Mouse (Mus musculus): Measurements from ENCODE around the gene H2afz. TPM values are rescaled to one million over a fixed set of nuclear protein-coding genes. Genes with fewer than 3 reads are reported as not detected.

The H2afz gene
- total and polyA plus RNA-seq, 2 experiments from 2014 or later: 567 to 814 TPM

GRCm38 (mm10) chr3:137892118-137892517 lies 27.8 kb downstream of the H2afz start:
- Histone ChIP-seq H3K36me3 (ENCODE audit: insufficient read depth, low read length) (peaks cover 19% of the 10 kb centered on the region), H3K4me2 (ENCODE audit: low read depth, low read length) (no peak overlapping the region), H3K27ac (no peak overlapping the region), H3K27me3 (ENCODE audit: insufficient read depth, low read length) (no peaks in the 10 kb centered on the region), H3K9me3 (ENCODE audit: low read length) (no peaks in the 10 kb centered on the region), H3K4me3 (ENCODE audit: low read length) (no peak overlapping the region), H3K9ac (replicated peaks; ENCODE audit: low read length) (no peak overlapping the region), H3K4me1 (ENCODE audit: insufficient read depth, low read length) (no peaks in the 10 kb centered on the region)
- no peak for ATAC-seq
- DNase-seq (ENCODE audit: low spot score): no peak
- 93% methylated on average over 4 of the region's 4 CpGs for WGBS
- TF ChIP-seq CTCF (IDR thresholded peaks at IDR 0.05; ENCODE audit: low read depth): no peak

DNA sequence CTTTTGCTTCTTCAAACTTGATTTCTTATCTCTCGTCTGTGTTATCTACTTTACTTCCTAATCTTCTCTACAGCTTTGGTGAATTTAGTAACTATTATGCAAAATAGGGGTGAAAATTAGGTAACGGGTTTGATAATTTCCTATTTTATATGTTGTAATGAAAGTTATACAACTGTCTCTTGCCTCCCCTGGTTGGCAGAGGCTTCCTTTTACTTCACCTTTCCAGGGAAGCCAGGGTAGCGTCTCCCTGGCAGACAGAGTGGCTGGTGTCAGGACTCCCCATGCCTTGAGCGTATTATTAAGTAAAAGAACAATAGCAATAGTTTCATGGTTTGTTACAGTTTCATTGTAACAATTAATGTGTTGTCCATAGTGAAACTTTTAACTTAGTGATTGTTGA lies 29.5 kb downstream of the H2afz start:
- Histone ChIP-seq H3K36me3 (ENCODE audit: insufficient read depth, low read length) (peaks cover 19% of the 10 kb centered on the region), H3K9me3 (ENCODE audit: low read length) (no peaks in the 10 kb centered on the region), H3K4me1 (ENCODE audit: insufficient read depth, low read length) (no peaks in the 10 kb centered on the region), H3K4me3 (ENCODE audit: low read length) (no peak overlapping the region), H3K9ac (replicated peaks; ENCODE audit: low read length) (no peak overlapping the region), H3K27ac (no peak overlapping the region), H3K4me2 (ENCODE audit: low read depth, low read length) (no peak overlapping the region), H3K27me3 (ENCODE audit: insufficient read depth, low read length) (no peaks in the 10 kb centered on the region)
- 84% methylated on average over 4 of the region's 4 CpGs for WGBS
- no peak for DNase-seq (ENCODE audit: low spot score)
- no peak for TF ChIP-seq CTCF (IDR thresholded peaks at IDR 0.05; ENCODE audit: low read depth)
- no peak for ATAC-seq

GRCm38 (mm10) chr3:137895196-137895595 lies 30.9 kb downstream of the H2afz start:
- no peak for DNase-seq (ENCODE audit: low spot score)
- H3K27ac ChIP-seq: no peak overlapping the region
- no peak overlapping the region for H3K4me2 ChIP-seq (ENCODE audit: low read depth, low read length)
- H3K9me3 ChIP-seq (ENCODE audit: low read length): no peaks in the 10 kb centered on the region
- H3K4me3 ChIP-seq (ENCODE audit: low read length): no peak overlapping the region
- 95% methylated on average over 3 of the region's 3 CpGs for WGBS
- no peaks in the 10 kb centered on the region for H3K4me1 ChIP-seq (ENCODE audit: insufficient read depth, low read length)
- no peaks in the 10 kb centered on the region for H3K27me3 ChIP-seq (ENCODE audit: insufficient read depth, low read length)
- peak; percentile 47 for TF ChIP-seq CTCF (IDR thresholded peaks at IDR 0.05; ENCODE audit: low read depth)
- no peak for ATAC-seq
- no peak overlapping the region for H3K9ac ChIP-seq (replicated peaks; ENCODE audit: low read length)
- H3K36me3 ChIP-seq (ENCODE audit: insufficient read depth, low read length): peaks cover 14% of the 10 kb centered on the region

DNA sequence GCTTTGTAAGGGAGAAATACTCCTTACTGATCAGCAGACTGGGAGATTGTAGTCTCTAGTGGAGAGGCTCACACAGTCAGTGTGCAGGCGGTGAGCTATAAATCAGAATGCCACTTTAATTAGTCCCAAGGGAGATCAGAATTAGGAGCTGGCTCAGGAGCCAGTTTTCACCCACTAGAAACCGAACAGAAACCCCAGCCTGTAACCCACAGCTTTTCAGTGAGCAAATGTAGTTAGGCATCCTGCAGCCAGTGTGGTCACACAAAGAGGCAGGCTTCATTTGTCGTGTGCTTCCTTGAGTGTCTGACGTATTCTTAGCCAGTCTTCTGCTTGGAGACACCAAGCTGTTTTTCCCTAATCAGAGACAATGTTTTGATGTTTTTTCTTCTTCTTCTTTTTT lies 32.1 kb downstream of the H2afz start:
- TF ChIP-seq CTCF (IDR thresholded peaks at IDR 0.05; ENCODE audit: low read depth): no peak
- Histone ChIP-seq H3K9me3 (ENCODE audit: low read length) (no peaks in the 10 kb centered on the region), H3K27me3 (ENCODE audit: insufficient read depth, low read length) (no peaks in the 10 kb centered on the region), H3K4me1 (ENCODE audit: insufficient read depth, low read length) (no peaks in the 10 kb centered on the region), H3K4me2 (ENCODE audit: low read depth, low read length) (no peak overlapping the region), H3K4me3 (ENCODE audit: low read length) (no peak overlapping the region), H3K27ac (no peak overlapping the region), H3K9ac (replicated peaks; ENCODE audit: low read length) (no peak overlapping the region), H3K36me3 (ENCODE audit: insufficient read depth, low read length) (peaks cover 14% of the 10 kb centered on the region)
- 79% methylated on average over 4 of the region's 4 CpGs for WGBS
- DNase-seq (ENCODE audit: low spot score): no peak
- no peak for ATAC-seq

DNA sequence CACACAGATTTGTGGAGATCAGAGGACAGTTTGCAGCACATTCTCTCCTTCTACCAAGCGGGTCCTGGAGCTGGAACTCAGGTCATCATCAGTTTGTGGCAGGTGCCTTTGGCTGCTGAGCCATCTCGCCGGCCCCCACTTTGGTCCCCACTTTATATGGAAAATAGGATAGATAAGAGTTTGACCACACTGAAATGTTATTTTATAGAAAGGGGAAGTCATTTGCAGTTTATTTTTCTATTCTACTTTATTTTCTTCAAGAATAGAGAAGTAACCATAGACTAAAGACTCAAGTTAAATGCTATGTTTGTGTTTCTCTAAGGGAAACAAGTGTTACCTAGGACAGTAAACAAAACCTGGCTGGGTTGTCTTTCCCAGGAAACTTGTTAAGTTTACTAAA lies 32.6 kb downstream of the H2afz start:
- Histone ChIP-seq H3K4me1 (ENCODE audit: insufficient read depth, low read length) (no peaks in the 10 kb centered on the region), H3K9me3 (ENCODE audit: low read length) (no peaks in the 10 kb centered on the region), H3K27me3 (ENCODE audit: insufficient read depth, low read length) (no peaks in the 10 kb centered on the region), H3K4me3 (ENCODE audit: low read length) (no peak overlapping the region), H3K36me3 (ENCODE audit: insufficient read depth, low read length) (peaks cover 14% of the 10 kb centered on the region), H3K9ac (replicated peaks; ENCODE audit: low read length) (no peak overlapping the region), H3K27ac (no peak overlapping the region), H3K4me2 (ENCODE audit: low read depth, low read length) (no peak overlapping the region)
- DNase-seq (ENCODE audit: low spot score) (no peak), ATAC-seq (no peak)
- no peak for TF ChIP-seq CTCF (IDR thresholded peaks at IDR 0.05; ENCODE audit: low read depth)
- WGBS: 91% methylated on average over 3 of the region's 3 CpGs

DNA sequence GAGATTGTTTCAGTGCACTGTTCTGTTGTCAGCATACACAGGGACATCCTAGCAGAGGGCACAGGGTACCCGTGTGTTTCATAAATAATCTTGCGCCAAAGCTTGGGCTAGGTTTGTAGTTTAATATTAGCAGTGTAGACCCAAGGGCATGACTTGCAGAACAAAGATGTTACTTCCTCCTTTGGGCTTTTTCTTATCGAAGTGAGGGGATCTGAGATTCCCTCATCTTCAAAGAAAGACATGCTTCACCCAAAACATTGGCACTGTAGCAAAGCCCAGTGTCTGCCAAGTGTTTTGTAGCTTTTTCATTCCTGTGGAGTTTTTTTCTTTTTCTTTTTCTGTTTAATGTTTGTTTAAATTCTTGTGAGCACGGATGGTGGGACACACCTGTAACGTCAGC lies 33.4 kb downstream of the H2afz start:
- Histone ChIP-seq H3K4me1 (ENCODE audit: insufficient read depth, low read length) (no peaks in the 10 kb centered on the region), H3K27ac (no peak overlapping the region), H3K4me3 (ENCODE audit: low read length) (no peak overlapping the region), H3K36me3 (ENCODE audit: insufficient read depth, low read length) (peaks cover 14% of the 10 kb centered on the region), H3K9ac (replicated peaks; ENCODE audit: low read length) (no peak overlapping the region), H3K27me3 (ENCODE audit: insufficient read depth, low read length) (no peaks in the 10 kb centered on the region), H3K4me2 (ENCODE audit: low read depth, low read length) (no peak overlapping the region), H3K9me3 (ENCODE audit: low read length) (no peaks in the 10 kb centered on the region)
- 83% methylated on average over 5 of the region's 5 CpGs for WGBS
- ATAC-seq (no peak), DNase-seq (ENCODE audit: low spot score) (no peak)
- TF ChIP-seq CTCF (IDR thresholded peaks at IDR 0.05; ENCODE audit: low read depth): no peak

GRCm38 (mm10) chr3:137900149-137900548 lies 35.9 kb downstream of the H2afz start:
- H3K27me3 ChIP-seq (ENCODE audit: insufficient read depth, low read length): no peaks in the 10 kb centered on the region
- H3K36me3 ChIP-seq (ENCODE audit: insufficient read depth, low read length): 0 out of 2 replicates have a peak, but pooled peaks cover 12% of the 10 kb centered on the region
- DNase-seq (ENCODE audit: low spot score): peak; percentile 41
- H3K4me3 ChIP-seq (ENCODE audit: low read length): no peak overlapping the region
- no peak for TF ChIP-seq CTCF (IDR thresholded peaks at IDR 0.05; ENCODE audit: low read depth)
- no peak overlapping the region for H3K27ac ChIP-seq
- H3K9ac ChIP-seq (replicated peaks; ENCODE audit: low read length): no peak overlapping the region
- WGBS: 44% methylated on average over 10 of the region's 10 CpGs
- H3K4me2 ChIP-seq (ENCODE audit: low read depth, low read length): no peak overlapping the region
- H3K9me3 ChIP-seq (ENCODE audit: low read length): no peaks in the 10 kb centered on the region
- no peaks in the 10 kb centered on the region for H3K4me1 ChIP-seq (ENCODE audit: insufficient read depth, low read length)
- ATAC-seq: no peak

All from hindbrain, postnatal 0 days (tissue).